Mouse (Mus musculus) neural tube, embryonic 11.5 days (tissue): ENCODE measurements around the gene Abcg4. TPM values are rescaled to one million over a fixed set of nuclear protein-coding genes. Genes with fewer than 3 reads are reported as not detected.

ENCODE experiments used
- ATAC-seq: fragments of 200-750 bp; cut with Nextera tagmentation; 2 replicates; pipeline ENCODE4 v1.8.0; 2017; ENCODE audit warnings: moderate number of reproducible peaks, mild to moderate bottlenecking, moderate TSS enrichment, moderate library complexity; ENCODE audit not compliant: insufficient read depth, low FRiP score, low TSS enrichment
- DNase-seq: peaks from one replicate; pipeline ENCODE4 v3.0.0-alpha.2; 2015; ENCODE audit warnings: low spot score
- H3K27ac ChIP-seq: fragments of 300-500 bp; sonication (generic); 2 replicates; pipeline ENCODE4 v1.5.1; 2014; ENCODE audit warnings: low read depth, mild to moderate bottlenecking, low read length
- H3K27me3 ChIP-seq: fragments of 300-500 bp; sonication (generic); 2 replicates; pipeline ENCODE4 v1.6.1; 2014; ENCODE audit warnings: mild to moderate bottlenecking, low read length, mixed read lengths; ENCODE audit not compliant: control insufficient read depth, insufficient read depth
- H3K36me3 ChIP-seq: fragments of 300-500 bp; sonication (generic); 2 replicates; pipeline ENCODE4 v1.6.1; 2014; ENCODE audit warnings: mild to moderate bottlenecking, low read length, moderate library complexity, mixed read lengths; ENCODE audit not compliant: control insufficient read depth, insufficient read depth
- H3K4me1 ChIP-seq: fragments of 300-500 bp; sonication (generic); 2 replicates; pipeline ENCODE4 v1.6.1; 2014; ENCODE audit warnings: low read length, mixed read lengths; ENCODE audit not compliant: control insufficient read depth, insufficient read depth
- H3K4me2 ChIP-seq: fragments of 300-500 bp; sonication (generic); 2 replicates; pipeline ENCODE4 v1.6.1; 2014; ENCODE audit warnings: low read depth, mild to moderate bottlenecking, moderate library complexity
- H3K4me3 ChIP-seq: fragments of 300-500 bp; sonication (generic); 2 replicates; pipeline ENCODE4 v1.5.1; 2014; ENCODE audit warnings: low read depth, low read length
- H3K9ac ChIP-seq: fragments of 300-500 bp; sonication (generic); 2 replicates; pipeline ENCODE4 v1.6.1; 2014; ENCODE audit warnings: mild to moderate bottlenecking, low read length
- H3K9me3 ChIP-seq: fragments of 300-500 bp; sonication (generic); 2 replicates; pipeline ENCODE4 v1.6.1; 2016; ENCODE audit warnings: low read length; ENCODE audit not compliant: control insufficient read depth
- WGBS: fragments of 180-500 bp; shearing (Covaris S2); extraction: QIAGEN DNeasy Blood & Tissue Kit; methylation state at CpG from one replicate; pipeline ENCODE4 v1.1.7; 2014; 5-methylcytosine and 5-hydroxymethylcytosine counted together
- polyA plus RNA-seq: library from polyadenylated mRNA; unstranded; fragments of >200 nt; fragmentation: Nextera tagmentation; extraction: Ambion mirVana; gene quantifications from 2 replicates; pipeline ENCODE4 v1.2.1, GENCODE M21; 2014

The Abcg4 gene
- polyA plus RNA-seq, 1 experiment from 2014 or later: 4.5 TPM

GRCm38 (mm10) chr9:44240911-44241310 lies 47.5 kb downstream of the Abcg4 start:
- WGBS: 53% methylated on average over 5 of the region's 5 CpGs
- no peak overlapping the region for H3K9ac ChIP-seq
- H3K27me3 ChIP-seq: no peaks in the 10 kb centered on the region

GRCm38 (mm10) chr9:44240399-44240798 lies 48.0 kb downstream of the Abcg4 start, which contains the start of gene Ccdc153:
Ccdc153 (plus strand) TSS chr9:44240676.
- no peak within 1 kb of the TSS for H3K4me2 ChIP-seq
- no peak within 1 kb of the TSS for H3K27ac ChIP-seq
- H3K4me1 ChIP-seq: no peaks in the 10 kb centered on the region
- no peaks in the 10 kb centered on the region for H3K36me3 ChIP-seq
- no peaks in the 10 kb centered on the region for H3K9me3 ChIP-seq
- H3K9ac ChIP-seq: no peak within 1 kb of the TSS
- H3K27me3 ChIP-seq: no peaks in the 10 kb centered on the region
- no peak for ATAC-seq
- 51% methylated on average over 2 of the region's 2 CpGs for WGBS
- no peak within 1 kb of the TSS for H3K4me3 ChIP-seq
- no peak for DNase-seq

More at GRCm38 (mm10) chr9:44240911-44241310, 47.5 kb downstream of the Abcg4 start:
- Histone ChIP-seq H3K4me2 (no peak overlapping the region), H3K36me3 (no peaks in the 10 kb centered on the region), H3K27ac (no peak overlapping the region), H3K4me1 (no peaks in the 10 kb centered on the region), H3K9me3 (no peaks in the 10 kb centered on the region), H3K4me3 (no peak overlapping the region)
- no peak for DNase-seq
- ATAC-seq: no peak

GRCm38 (mm10) chr9:44239447-44239846 lies 49.0 kb downstream of the Abcg4 start:
- WGBS: 13% methylated on average over 5 of the region's 5 CpGs

GRCm38 (mm10) chr9:44238501-44239190 lies 49.8 kb downstream of the Abcg4 start:
- no peaks in the 10 kb centered on the region for H3K4me1 ChIP-seq
- no peak for ATAC-seq
- H3K27me3 ChIP-seq: no peaks in the 10 kb centered on the region
- H3K27ac ChIP-seq: no peak overlapping the region
- no peak overlapping the region for H3K9ac ChIP-seq
- no peak overlapping the region for H3K4me2 ChIP-seq
- H3K4me3 ChIP-seq: no peak overlapping the region
- no peak for DNase-seq
- WGBS: 80% methylated on average over 17 of the region's 17 CpGs
- H3K36me3 ChIP-seq: no peaks in the 10 kb centered on the region
- no peaks in the 10 kb centered on the region for H3K9me3 ChIP-seq

More at GRCm38 (mm10) chr9:44239447-44239846, 49.0 kb downstream of the Abcg4 start:
- no peaks in the 10 kb centered on the region for H3K4me1 ChIP-seq
- H3K27me3 ChIP-seq: no peaks in the 10 kb centered on the region
- no peak for ATAC-seq
- H3K4me3 ChIP-seq: no peak overlapping the region
- DNase-seq: peak; percentile 36
- no peak overlapping the region for H3K9ac ChIP-seq
- no peaks in the 10 kb centered on the region for H3K9me3 ChIP-seq
- no peaks in the 10 kb centered on the region for H3K36me3 ChIP-seq
- H3K27ac ChIP-seq: no peak overlapping the region
- H3K4me2 ChIP-seq: no peak overlapping the region

- Histone ChIP-seq H3K27me3 (no peaks in the 10 kb centered on the region), H3K4me3 (no peak overlapping the region), H3K9me3 (no peaks in the 10 kb centered on the region), H3K4me2 (no peak overlapping the region), H3K36me3 (no peaks in the 10 kb centered on the region), H3K9ac (no peak overlapping the region), H3K27ac (no peak overlapping the region), H3K4me1 (peaks cover 6% of the 10 kb centered on the region)
- no peak for DNase-seq
- WGBS: 84% methylated on average over 4 of the region's 4 CpGs
- ATAC-seq: no peak
Measured at GRCm38 (mm10) chr9:44237128-44237527, 51.3 kb downstream of the Abcg4 start.

- peaks cover 12% of the 10 kb centered on the region for H3K4me1 ChIP-seq
- 57% methylated on average over 4 of the region's 4 CpGs for WGBS
Measured at GRCm38 (mm10) chr9:44236601-44237000, 51.8 kb downstream of the Abcg4 start.

GRCm38 (mm10) chr9:44234479-44235427 lies 53.7 kb downstream of the Abcg4 start:
- no peak for DNase-seq
- peak; percentile 25; the same call in 1 of the 2 replicates for ATAC-seq
- Histone ChIP-seq H3K4me3 (no peak overlapping the region), H3K27ac (no peak overlapping the region), H3K27me3 (no peaks in the 10 kb centered on the region), H3K4me1 (peaks cover 12% of the 10 kb centered on the region), H3K4me2 (peak overlapping the region; percentile 25), H3K9ac (peak overlapping the region; percentile 11; the same call in 1 of the 2 replicates), H3K36me3 (no peaks in the 10 kb centered on the region), H3K9me3 (no peaks in the 10 kb centered on the region)
- WGBS: 25% methylated on average over 19 of the region's 19 CpGs

More at GRCm38 (mm10) chr9:44236601-44237000, 51.8 kb downstream of the Abcg4 start:
- Histone ChIP-seq H3K4me2 (no peak overlapping the region), H3K9me3 (no peaks in the 10 kb centered on the region), H3K27me3 (no peaks in the 10 kb centered on the region), H3K4me3 (no peak overlapping the region), H3K36me3 (no peaks in the 10 kb centered on the region), H3K27ac (no peak overlapping the region), H3K9ac (no peak overlapping the region)
- no peak for ATAC-seq
- no peak for DNase-seq

- WGBS: under 1% methylated on average over 52 of the region's 76 CpGs
- H3K36me3 ChIP-seq: no peaks in the 10 kb centered on the region
- H3K27me3 ChIP-seq: no peaks in the 10 kb centered on the region
- peak within 1 kb of the TSS; percentile 87 for H3K9ac ChIP-seq
- peak within 1 kb of the TSS; percentile 57 for H3K4me2 ChIP-seq
- H3K4me1 ChIP-seq: peaks cover 12% of the 10 kb centered on the region
- peak; percentile 99 for DNase-seq
- H3K4me3 ChIP-seq: peak within 1 kb of the TSS; percentile 91
- no peaks in the 10 kb centered on the region for H3K9me3 ChIP-seq
- peak within 1 kb of the TSS; percentile 89 for H3K27ac ChIP-seq
- ATAC-seq: peak; percentile 90
Measured at GRCm38 (mm10) chr9:44233802-44234478, 54.5 kb downstream of the Abcg4 start, which contains the start of gene Cbl. Cbl (minus strand) TSS chr9:44234049.
